Mouse (Mus musculus) liver, embryonic 16.5 days (tissue): ENCODE results near the gene Foxo3. TPM values are rescaled to one million over a fixed set of nuclear protein-coding genes. Genes with fewer than 3 reads are reported as not detected.

ENCODE experiments used
- polyA plus RNA-seq: library from polyadenylated mRNA; unstranded; fragments of >200 nt; fragmentation: Nextera tagmentation; extraction: Ambion mirVana; gene quantifications from 2 replicates; pipeline ENCODE4 v1.2.1, GENCODE M21; 2015

Gene Foxo3
- polyA plus RNA-seq, 1 experiment from 2014 or later = 13.7 TPM

Other genes starting within 250 kb of the Foxo3 start
- gene Afg1l, start 201.8 kb upstream of the Foxo3 start, polyA plus RNA-seq = 2.7 and 2.9 TPM in 2 replicates
- gene Snx3, start 225.3 kb upstream of the Foxo3 start, polyA plus RNA-seq = 249 TPM in 2 replicates